Mouse (Mus musculus) liver, embryonic 14.5 days (tissue): ENCODE measurements around the gene Fcamr. TPM values are rescaled to one million over a fixed set of nuclear protein-coding genes. Genes with fewer than 3 reads are reported as not detected.

ENCODE experiments used
- ATAC-seq: fragments of 200-750 bp; cut with Nextera tagmentation; 2 replicates; pipeline ENCODE4 v1.8.0; 2017; ENCODE audit warnings: moderate number of reproducible peaks, mild to moderate bottlenecking, moderate library complexity; ENCODE audit not compliant: insufficient read depth
- DNase-seq, 3 experiments: peaks; one replicate each; pipeline ENCODE4 v3.0.0-alpha.2; 2012 to 2013; ENCODE audit warnings: low read depth in 3 of 3, low spot score in 3 of 3
- H3K27ac ChIP-seq: fragments of 300-500 bp; sonication (generic); 2 replicates; pipeline ENCODE4 v1.5.1; 2014; ENCODE audit warnings: moderate library complexity, mild to moderate bottlenecking, control low read depth, inconsistent platforms
- H3K27me3 ChIP-seq: fragments of 300-500 bp; sonication (generic); 2 replicates; pipeline ENCODE4 v1.6.1; 2014; ENCODE audit warnings: mild to moderate bottlenecking, low read length, moderate library complexity; ENCODE audit not compliant: control insufficient read depth, insufficient read depth
- H3K36me3 ChIP-seq: fragments of 300-500 bp; sonication (generic); replicated peaks from 2 replicates; pipeline ENCODE4 v1.6.1; 2014; ENCODE audit warnings: low read depth; ENCODE audit not compliant: control insufficient read depth, insufficient read depth
- H3K4me1 ChIP-seq, 2 experiments: fragments of 200-500 bp in 1 of 2; fragments of 300-500 bp in 1 of 2; sonication (generic) in 1 of 2; replicated peaks; 2 replicates each; pipeline ENCODE4 v1.6.1; 2012 to 2014; ENCODE audit warnings: antibody characterized with exemption in 1 of 2, inconsistent platforms in 1 of 2, low read length in 1 of 2; ENCODE audit not compliant: control insufficient read depth in 2 of 2, insufficient read depth in 2 of 2
- H3K4me2 ChIP-seq: fragments of 300-500 bp; sonication (generic); 2 replicates; pipeline ENCODE4 v1.6.1; 2014; ENCODE audit warnings: low read depth, mild to moderate bottlenecking, control low read depth, moderate library complexity
- H3K4me3 ChIP-seq, 2 experiments: fragments of 200-500 bp in 1 of 2; fragments of 300-500 bp in 1 of 2; sonication (generic) in 1 of 2; 2 replicates each; pipeline ENCODE4 v1.5.1; 2012 to 2014; ENCODE audit warnings: low read depth in 2 of 2, low read length in 2 of 2, mild to moderate bottlenecking in 2 of 2, control low read depth in 1 of 2, inconsistent platforms in 1 of 2, moderate library complexity in 1 of 2; ENCODE audit not compliant: insufficient read depth in 1 of 2
- H3K9ac ChIP-seq: fragments of 300-500 bp; sonication (generic); replicated peaks from 2 replicates; pipeline ENCODE4 v1.6.1; 2014; ENCODE audit warnings: mild to moderate bottlenecking, control low read depth, moderate library complexity
- H3K9me3 ChIP-seq: fragments of 300-500 bp; sonication (generic); 2 replicates; pipeline ENCODE4 v1.6.1; 2016; ENCODE audit warnings: low read length, mixed read lengths; ENCODE audit not compliant: control insufficient read depth
- CTCF ChIP-seq: IDR thresholded peaks from 2 replicates; pipeline ENCODE4 v1.5.1; 2016; ENCODE audit warnings: antibody characterized with exemption, low read depth, control low read depth
- EP300 ChIP-seq: IDR thresholded peaks from 2 replicates; pipeline ENCODE4 v1.6.1; 2016; ENCODE audit warnings: antibody characterized with exemption, low read depth
- WGBS: fragments of 180-500 bp; shearing (Covaris S2); extraction: QIAGEN DNeasy Blood & Tissue Kit; methylation state at CpG from one replicate; pipeline ENCODE4 v1.1.7; 2014; ENCODE audit not compliant: insufficient replicate concordance; 5-methylcytosine and 5-hydroxymethylcytosine counted together
- polyA plus RNA-seq, 2 experiments: library from polyadenylated mRNA; depleted of rRNA in 1 of 2; stranded (reverse) in 1 of 2; unstranded in 1 of 2; fragments of >200 nt; fragmentation: Nextera tagmentation in 1 of 2; extraction: Ambion mirVana in 1 of 2; gene quantifications; 2 replicates each; pipeline versions ENCODE4 v1.2.1 to v1.2.3; 2012 to 2014

Fcamr gene
- polyA plus RNA-seq, 2 experiments = not detected

GRCm38 (mm10) chr1:130789512-130790451 is 10.9 kb upstream of the Fcamr start:
- WGBS = 37% methylated on average over 3 of the region's 3 CpGs
- TF ChIP-seq EP300 = no peak
- TF ChIP-seq CTCF = no peak
- H3K9me3 ChIP-seq = no peaks in the 10 kb centered on the region

GRCm38 (mm10) chr1:130795331-130795730 is 5.4 kb upstream of the Fcamr start:
- H3K4me2 ChIP-seq = no peak overlapping the region
- DNase-seq (no peak), ATAC-seq (no peak)
- H3K4me1 ChIP-seq = no peaks in the 10 kb centered on the region
- 56% methylated on average over 2 of the region's 2 CpGs for WGBS
- no peak overlapping the region for H3K4me3 ChIP-seq
- no peaks in the 10 kb centered on the region for H3K27me3 ChIP-seq
- no peak overlapping the region for H3K27ac ChIP-seq
- TF ChIP-seq CTCF (no peak), EP300 (no peak)
- no peaks in the 10 kb centered on the region for H3K36me3 ChIP-seq
- H3K9ac ChIP-seq = no peak overlapping the region
- H3K9me3 ChIP-seq = no peaks in the 10 kb centered on the region

More at GRCm38 (mm10) chr1:130789512-130790451, 10.9 kb upstream of the Fcamr start:
- Histone ChIP-seq H3K27ac (no peak overlapping the region), H3K36me3 (no peaks in the 10 kb centered on the region), H3K4me1 (no peaks in the 10 kb centered on the region), H3K4me3 (no peak overlapping the region), H3K4me2 (no peak overlapping the region), H3K9ac (no peak overlapping the region), H3K27me3 (no peaks in the 10 kb centered on the region)
- ATAC-seq (no peak), DNase-seq (no peak)

- peak in 1 of 3 experiments; percentile 20 for DNase-seq
- ATAC-seq = no peak
- TF ChIP-seq EP300 = no peak
- TF ChIP-seq CTCF = peak; percentile 65
- H3K9ac ChIP-seq = no peak overlapping the region
- H3K27ac ChIP-seq = no peak overlapping the region
- no peaks in the 10 kb centered on the region for H3K9me3 ChIP-seq
- no peaks in the 10 kb centered on the region for H3K4me1 ChIP-seq
- WGBS = 52% methylated on average over 8 of the region's 8 CpGs
- no peak overlapping the region for H3K4me2 ChIP-seq
- no peak overlapping the region for H3K4me3 ChIP-seq
- H3K27me3 ChIP-seq = no peaks in the 10 kb centered on the region
- no peaks in the 10 kb centered on the region for H3K36me3 ChIP-seq
These were observed 3.6 kb upstream of the Fcamr start for GRCm38 (mm10) chr1:130796967-130797684.

- Histone ChIP-seq H3K4me2 (no peak overlapping the region), H3K36me3 (no peaks in the 10 kb centered on the region), H3K4me3 (no peak overlapping the region), H3K27ac (no peak overlapping the region), H3K4me1 (no peaks in the 10 kb centered on the region), H3K9ac (no peak overlapping the region), H3K9me3 (no peaks in the 10 kb centered on the region), H3K27me3 (no peaks in the 10 kb centered on the region)
- WGBS = 42% methylated on average over 6 of the region's 6 CpGs
- ATAC-seq (no peak), DNase-seq (no peak)
- TF ChIP-seq CTCF (no peak), EP300 (no peak)
These were observed 2.7 kb upstream of the Fcamr start for GRCm38 (mm10) chr1:130798037-130798436.

GRCm38 (mm10) chr1:130798551-130798950 is 2.2 kb upstream of the Fcamr start:
- 49% methylated on average over 3 of the region's 3 CpGs for WGBS
- Histone ChIP-seq H3K27ac (no peak overlapping the region), H3K9ac (no peak overlapping the region), H3K4me1 (no peaks in the 10 kb centered on the region), H3K4me2 (no peak overlapping the region), H3K27me3 (no peaks in the 10 kb centered on the region), H3K36me3 (no peaks in the 10 kb centered on the region), H3K9me3 (no peaks in the 10 kb centered on the region), H3K4me3 (no peak overlapping the region)
- ATAC-seq (no peak), DNase-seq (no peak)
- TF ChIP-seq EP300 (no peak), CTCF (no peak)
